Mouse (Mus musculus): ENCODE data around the gene Chrd. TPM values are rescaled to one million over a fixed set of nuclear protein-coding genes. Genes with fewer than 3 reads are reported as not detected.

The Chrd gene
- polyA plus RNA-seq, 1 experiment = not detected

- no peak for TF ChIP-seq CTCF (IDR thresholded peaks at IDR 0.05; ENCODE audit: control insufficient read depth, insufficient read depth, low read length)
- no peak for TF ChIP-seq POLR2A (IDR thresholded peaks at IDR 0.05; ENCODE audit: borderline replicate concordance, control insufficient read depth, low read depth, low read length)
- Histone ChIP-seq H3K4me1 (ENCODE audit: control insufficient read depth, insufficient read depth, low read length) (no peaks in the 10 kb centered on the region; the same call in 1 of the 2 replicates), H3K27ac (ENCODE audit: control insufficient read depth, insufficient read depth, low read depth, low read length, poor library complexity) (no peak overlapping the region), H3K4me3 (replicated peaks; ENCODE audit: control insufficient read depth, low read depth, low read length) (no peak overlapping the region)
- 92% methylated on average over 2 of the region's 2 CpGs for WGBS
Measured at GRCm38 (mm10) chr16:20706407-20707055, 26.4 kb upstream of the Chrd start.

- Histone ChIP-seq H3K27ac (ENCODE audit: control insufficient read depth, insufficient read depth, low read depth, low read length, poor library complexity) (no peak overlapping the region), H3K4me1 (ENCODE audit: control insufficient read depth, insufficient read depth, low read length) (no peaks in the 10 kb centered on the region; the same call in 1 of the 2 replicates), H3K4me3 (replicated peaks; ENCODE audit: control insufficient read depth, low read depth, low read length) (no peak overlapping the region)
- TF ChIP-seq CTCF (IDR thresholded peaks at IDR 0.05; ENCODE audit: control insufficient read depth, insufficient read depth, low read length) = no peak
- TF ChIP-seq POLR2A (IDR thresholded peaks at IDR 0.05; ENCODE audit: borderline replicate concordance, control insufficient read depth, low read depth, low read length) = no peak
- 91% methylated on average over 21 of the region's 21 CpGs for WGBS
Measured at GRCm38 (mm10) chr16:20708220-20708938, 24.5 kb upstream of the Chrd start.

DNA sequence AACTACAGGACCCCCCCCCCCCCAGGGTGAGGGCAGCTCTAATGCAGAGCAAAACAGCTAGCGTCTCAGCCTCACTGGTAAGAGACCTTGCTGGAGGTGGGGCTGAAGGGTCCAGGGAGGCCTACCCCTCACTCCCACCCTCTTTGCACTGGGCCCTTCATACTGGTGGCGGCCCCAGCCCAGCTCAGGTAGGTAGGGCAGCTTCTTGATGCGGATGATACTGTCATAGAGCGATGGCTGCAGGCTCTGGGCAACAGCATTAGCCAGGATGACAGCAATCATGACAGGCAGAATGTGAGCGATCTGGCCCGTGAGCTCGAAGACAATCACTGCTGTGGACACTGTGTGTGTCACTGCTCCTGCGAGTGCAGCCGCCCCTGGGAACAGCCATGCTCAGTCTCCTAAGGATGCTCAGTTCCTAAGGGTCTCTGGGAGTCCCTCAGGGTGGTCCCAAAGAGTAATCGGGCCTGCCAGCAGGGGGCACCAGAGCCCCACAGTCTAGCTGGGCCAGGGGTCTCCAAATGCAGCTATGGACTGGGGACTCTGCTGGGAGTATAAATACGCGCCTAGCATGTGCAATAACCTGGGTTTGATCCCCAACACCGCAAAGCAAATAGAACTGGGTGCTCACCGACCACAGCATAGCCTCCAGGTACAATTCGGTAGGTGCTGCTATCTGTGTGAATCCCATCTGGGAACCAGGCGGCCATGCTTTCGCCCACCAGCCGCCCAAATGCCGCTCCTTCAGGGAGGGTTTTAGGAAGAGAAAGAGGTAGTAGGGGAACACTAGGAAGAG is 23.8 kb upstream of the Chrd start:
- 83% methylated on average over 19 of the region's 19 CpGs for WGBS
- Histone ChIP-seq H3K4me1 (ENCODE audit: control insufficient read depth, insufficient read depth, low read length) (no peaks in the 10 kb centered on the region), H3K4me3 (replicated peaks; ENCODE audit: control insufficient read depth, low read depth, low read length) (no peak overlapping the region), H3K27ac (ENCODE audit: control insufficient read depth, insufficient read depth, low read depth, low read length, poor library complexity) (no peak overlapping the region)
- TF ChIP-seq CTCF (IDR thresholded peaks at IDR 0.05; ENCODE audit: control insufficient read depth, insufficient read depth, low read length) (peak; percentile 59), POLR2A (IDR thresholded peaks at IDR 0.05; ENCODE audit: borderline replicate concordance, control insufficient read depth, low read depth, low read length) (no peak)

DNA sequence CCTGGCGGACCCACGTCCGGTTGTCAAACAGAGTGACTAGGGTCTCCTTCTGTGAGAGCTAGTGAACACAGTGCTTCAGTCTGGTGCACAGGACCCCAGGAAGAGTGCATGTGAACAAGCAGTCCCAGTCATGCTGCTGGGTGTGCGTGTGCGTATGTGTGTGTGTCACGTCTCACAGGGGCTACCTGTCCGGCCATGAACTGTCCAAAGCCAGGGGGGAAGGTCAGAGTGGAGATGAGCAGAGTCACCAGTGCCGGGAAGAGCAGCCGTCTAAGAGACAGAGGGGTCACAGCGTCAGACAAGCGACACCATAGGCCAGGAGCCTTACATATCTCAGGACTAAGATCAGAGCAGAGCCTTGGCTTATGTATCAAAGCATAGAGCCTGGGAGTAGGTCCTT is 22.6 kb upstream of the Chrd start:
- 92% methylated on average over 11 of the region's 11 CpGs for WGBS
- no peak for TF ChIP-seq CTCF (IDR thresholded peaks at IDR 0.05; ENCODE audit: control insufficient read depth, insufficient read depth, low read length)
- no peak for TF ChIP-seq POLR2A (IDR thresholded peaks at IDR 0.05; ENCODE audit: borderline replicate concordance, control insufficient read depth, low read depth, low read length)
- Histone ChIP-seq H3K27ac (ENCODE audit: control insufficient read depth, insufficient read depth, low read depth, low read length, poor library complexity) (no peak overlapping the region), H3K4me3 (replicated peaks; ENCODE audit: control insufficient read depth, low read depth, low read length) (no peak overlapping the region), H3K4me1 (ENCODE audit: control insufficient read depth, insufficient read depth, low read length) (no peaks in the 10 kb centered on the region)

DNA sequence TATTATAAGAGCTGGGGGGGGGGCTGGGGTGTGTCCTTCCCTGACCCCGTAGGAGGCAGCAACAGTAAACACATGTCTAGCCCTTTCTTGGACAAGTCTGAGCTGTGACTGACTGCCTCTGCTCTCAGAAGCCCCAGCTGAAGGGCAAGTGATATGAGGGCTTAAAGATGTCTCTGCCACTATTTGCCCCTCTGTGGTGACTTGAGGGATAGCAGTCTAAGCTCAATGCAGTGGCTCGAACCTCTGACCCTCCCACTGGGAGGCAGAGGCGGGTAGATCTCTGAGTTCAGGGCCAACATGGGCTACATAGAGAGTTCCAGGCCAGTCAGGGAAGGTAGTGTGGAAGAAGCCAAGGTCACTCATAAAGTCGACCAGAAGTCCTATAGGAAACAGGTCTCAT is 22.1 kb upstream of the Chrd start:
- no peaks in the 10 kb centered on the region for H3K4me1 ChIP-seq (ENCODE audit: control insufficient read depth, insufficient read depth, low read length)
- TF ChIP-seq CTCF (IDR thresholded peaks at IDR 0.05; ENCODE audit: control insufficient read depth, insufficient read depth, low read length) (no peak), POLR2A (IDR thresholded peaks at IDR 0.05; ENCODE audit: borderline replicate concordance, control insufficient read depth, low read depth, low read length) (no peak)
- WGBS = 59% methylated on average over 4 of the region's 4 CpGs
- no peak overlapping the region for H3K4me3 ChIP-seq (replicated peaks; ENCODE audit: control insufficient read depth, low read depth, low read length)
- no peak overlapping the region for H3K27ac ChIP-seq (ENCODE audit: control insufficient read depth, insufficient read depth, low read depth, low read length, poor library complexity)

- Histone ChIP-seq H3K4me3 (replicated peaks; ENCODE audit: control insufficient read depth, low read depth, low read length) (no peak overlapping the region), H3K27ac (ENCODE audit: control insufficient read depth, insufficient read depth, low read depth, low read length, poor library complexity) (no peak overlapping the region), H3K4me1 (ENCODE audit: control insufficient read depth, insufficient read depth, low read length) (no peaks in the 10 kb centered on the region)
- TF ChIP-seq POLR2A (IDR thresholded peaks at IDR 0.05; ENCODE audit: borderline replicate concordance, control insufficient read depth, low read depth, low read length) = no peak
- no peak for TF ChIP-seq CTCF (IDR thresholded peaks at IDR 0.05; ENCODE audit: control insufficient read depth, insufficient read depth, low read length)
- 88% methylated on average over 9 of the region's 9 CpGs for WGBS
Measured at GRCm38 (mm10) chr16:20712190-20712589, 20.7 kb upstream of the Chrd start.

DNA sequence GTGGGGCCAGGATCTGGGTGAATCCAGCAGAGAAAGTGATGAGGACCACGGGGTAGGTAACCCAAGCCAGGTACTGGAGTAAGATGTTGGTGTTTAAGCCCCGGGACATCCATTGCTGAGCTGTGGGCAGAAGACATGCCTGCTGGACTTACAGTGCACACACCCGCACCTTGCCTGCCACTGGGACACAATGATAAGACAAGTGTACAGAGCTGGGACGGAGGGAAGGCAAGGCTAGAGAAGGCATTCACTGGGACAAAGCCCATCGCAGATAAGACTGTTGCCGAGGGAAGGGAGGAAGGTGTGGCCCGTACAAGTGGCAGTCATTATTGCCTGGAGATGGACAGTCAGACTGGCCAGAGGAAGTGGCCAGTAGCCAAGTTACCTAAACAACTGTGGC is 20.0 kb upstream of the Chrd start:
- no peak for TF ChIP-seq CTCF (IDR thresholded peaks at IDR 0.05; ENCODE audit: control insufficient read depth, insufficient read depth, low read length)
- no peak for TF ChIP-seq POLR2A (IDR thresholded peaks at IDR 0.05; ENCODE audit: borderline replicate concordance, control insufficient read depth, low read depth, low read length)
- WGBS = 64% methylated on average over 7 of the region's 7 CpGs
- 0 out of 2 replicates have a peak overlapping the region, but pooled peaks have one; percentile 5 for H3K27ac ChIP-seq (ENCODE audit: control insufficient read depth, insufficient read depth, low read depth, low read length, poor library complexity)
- no peak overlapping the region for H3K4me3 ChIP-seq (replicated peaks; ENCODE audit: control insufficient read depth, low read depth, low read length)
- no peaks in the 10 kb centered on the region for H3K4me1 ChIP-seq (ENCODE audit: control insufficient read depth, insufficient read depth, low read length)
